Mouse (Mus musculus) right cerebral cortex, postnatal 10 days (tissue): ENCODE data around the gene Olfr171.
"Not testable (repeated sequence)": the region's sequence is repeated elsewhere in the genome, so short reads cannot be mapped to it uniquely, and the experiment has no call there.

Experiments
- DNase-seq, 2 experiments: peaks; one replicate each; pipeline ENCODE4 v3.0.0; 2021; ENCODE audit warnings: low spot score in 2 of 2

Gene Olfr171

DNA sequence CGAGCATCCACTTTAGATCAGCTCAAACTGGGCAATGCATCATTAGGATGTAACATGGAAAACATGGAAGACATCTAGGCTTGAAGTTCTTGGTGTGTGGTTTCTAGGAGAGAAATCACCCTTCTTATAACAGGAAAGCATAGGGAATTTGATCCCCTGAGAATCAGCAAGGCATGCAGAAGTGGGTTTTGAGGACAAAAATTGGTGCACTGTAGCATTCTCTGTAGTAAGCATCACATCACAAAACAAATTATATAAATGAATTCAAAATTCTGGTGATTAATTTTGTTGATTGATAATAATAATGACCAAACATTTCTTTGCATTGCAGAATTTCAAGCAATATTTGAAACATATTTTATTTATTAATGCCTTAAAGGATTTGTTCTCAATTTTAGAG lies at the start of gene Olfr171:
Olfr171 (minus strand) TSS at position 101 of the 400 bp plus-strand sequence.
- no peak for DNase-seq

DNA sequence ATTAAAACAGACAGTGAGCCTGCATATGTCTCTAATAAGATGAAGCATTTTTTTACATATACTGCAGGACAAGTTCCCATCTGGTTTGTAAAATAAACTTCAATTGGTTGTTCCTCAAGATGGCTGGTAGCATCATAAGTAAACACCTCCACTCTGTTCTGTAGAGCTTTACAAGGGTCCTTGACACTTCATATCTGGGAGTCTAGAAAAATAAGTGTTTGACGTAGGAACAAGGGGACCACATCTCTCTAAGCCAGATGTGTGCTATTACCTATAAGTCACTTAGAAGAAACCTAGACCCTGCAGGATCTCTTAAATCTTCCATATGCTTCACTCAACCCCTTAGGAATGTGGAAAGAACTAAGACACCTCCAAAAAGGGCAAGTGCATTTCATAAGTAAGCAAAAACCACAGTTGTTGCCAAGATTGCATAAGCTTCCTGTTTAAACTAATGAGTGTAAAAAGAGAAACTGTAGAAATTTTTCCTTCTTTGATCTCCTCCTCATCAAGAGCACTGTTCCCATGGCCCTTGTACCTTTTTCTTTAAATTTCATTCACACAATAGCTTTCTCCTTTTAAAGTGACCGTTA lies 41.1 kb upstream of the Olfr171 start:
- DNase-seq, result no peak

DNA sequence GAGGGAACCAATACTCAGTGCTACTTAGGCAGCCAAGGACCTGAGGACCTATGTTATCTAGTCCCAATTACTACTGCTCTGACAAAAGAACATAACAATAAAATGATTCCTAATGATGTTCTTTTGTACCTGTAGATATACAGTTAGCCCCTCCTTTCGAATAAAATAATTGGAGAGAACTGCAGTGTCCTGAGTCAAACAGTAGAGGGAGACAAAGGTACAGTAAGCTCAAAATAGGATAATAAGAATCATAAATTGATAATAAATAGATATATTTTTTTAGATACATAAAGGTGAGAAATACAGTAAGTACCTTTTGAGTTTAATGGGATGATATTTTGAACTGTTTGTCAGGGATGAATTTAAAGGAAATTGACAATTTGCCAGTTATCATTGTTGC lies 36.6 kb upstream of the Olfr171 start:
- DNase-seq, result no peak

DNA sequence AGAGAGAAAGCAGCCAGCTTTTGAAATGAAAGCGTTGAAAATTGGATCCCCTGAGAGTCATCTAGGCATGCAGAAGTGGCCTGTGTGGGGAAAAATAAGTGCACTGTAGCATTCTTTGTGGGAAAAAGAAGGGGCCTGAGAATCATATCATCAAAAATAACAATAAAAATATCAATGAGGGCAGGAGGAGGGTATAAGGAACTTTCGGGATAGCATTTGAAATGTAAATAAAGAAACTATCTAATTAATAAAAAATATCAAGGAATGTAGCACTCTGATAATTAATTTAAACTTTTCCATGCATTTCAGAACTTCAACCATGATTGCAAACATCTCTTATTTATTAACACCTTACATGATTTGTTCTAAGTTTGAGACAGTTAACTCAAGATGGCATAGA lies 17.9 kb downstream of the Olfr171 start, which contains the start of gene Olfr170:
Olfr170 (minus strand) TSS at position 101 of the 400 bp plus-strand sequence.
- not testable (repeated sequence) for DNase-seq

DNA sequence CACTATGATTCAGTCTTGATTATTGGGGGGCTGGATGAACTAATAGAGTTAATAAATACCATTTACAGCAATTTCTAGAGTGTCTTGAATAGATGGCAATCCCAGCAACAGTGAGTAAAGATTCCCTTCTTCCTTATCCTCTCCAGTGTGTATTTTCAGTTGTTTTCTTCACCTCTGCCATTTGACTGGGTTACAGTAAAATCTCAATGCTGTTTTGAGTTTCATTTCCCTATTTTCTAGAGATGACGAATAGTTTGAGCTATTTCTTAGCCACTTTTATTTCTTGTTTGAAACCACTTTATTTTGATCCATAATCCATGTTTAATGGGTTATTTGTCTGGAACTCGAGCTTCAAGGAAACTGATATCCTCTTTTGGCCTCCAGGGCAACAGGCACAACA lies 26.6 kb downstream of the Olfr171 start:
- no peak for DNase-seq
